Mouse (Mus musculus): ENCODE results near the gene Jmy.

DNA sequence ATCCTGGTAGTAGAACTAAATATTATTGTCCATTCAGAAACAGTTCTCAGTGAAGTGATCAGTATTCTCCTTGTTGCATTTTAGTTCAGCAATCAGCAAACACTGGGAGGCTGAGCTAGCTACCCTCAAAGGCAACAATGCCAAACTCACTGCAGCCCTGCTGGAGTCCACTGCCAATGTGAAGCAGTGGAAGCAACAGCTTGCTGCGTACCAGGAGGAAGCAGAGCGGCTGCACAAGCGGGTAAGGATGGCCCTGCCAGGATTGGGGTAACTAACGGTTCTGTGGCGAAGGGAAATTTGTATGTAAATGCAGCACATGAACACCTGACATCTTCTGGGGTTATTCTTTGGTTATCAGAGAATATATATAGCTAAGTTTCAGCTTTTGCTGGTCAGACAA, 112.2 kb downstream of the Jmy start:
- TF ChIP-seq CTCF (IDR thresholded peaks at IDR 0.05; ENCODE audit: low read depth) (no peak), EP300 (IDR thresholded peaks at IDR 0.05; ENCODE audit: low read depth) (no peak)

All from heart, postnatal 0 days (tissue).